Mouse (Mus musculus) heart, postnatal 0 days (tissue): ENCODE data around the gene Pde8a.
A peak's percentile ranks its signal among the peaks of the same experiment; 100 is the strongest.

Experiments
- CTCF ChIP-seq: IDR thresholded peaks from 2 replicates; pipeline ENCODE4 v1.5.1; 2016; ENCODE audit warnings: antibody characterized with exemption, control low read depth, low read depth
- EP300 ChIP-seq: IDR thresholded peaks from 2 replicates; pipeline ENCODE4 v1.6.1; 2016; ENCODE audit warnings: antibody characterized with exemption, low read depth

- no peak for TF ChIP-seq CTCF
- TF ChIP-seq EP300: peak; percentile 50; the same call in 1 of the 2 replicates
Measured at GRCm38 (mm10) chr7:81212261-81212681, 1.1 kb upstream of the Pde8a start.
